Mouse (Mus musculus) lung, embryonic 15.5 days (tissue): ENCODE measurements around the gene Mrpl12. TPM values are rescaled to one million over a fixed set of nuclear protein-coding genes. Genes with fewer than 3 reads are reported as not detected.
A peak's percentile ranks its signal among the peaks of the same experiment; 100 is the strongest.

Experiments
- ATAC-seq: fragments of 200-750 bp; cut with Nextera tagmentation; 2 replicates; pipeline ENCODE4 v1.8.0; 2017; ENCODE audit warnings: moderate number of reproducible peaks, borderline replicate concordance; ENCODE audit not compliant: low FRiP score, low TSS enrichment; ENCODE audit errors: extremely low read depth
- H3K27ac ChIP-seq: fragments of 300-500 bp; sonication (generic); 2 replicates; pipeline ENCODE4 v1.5.1; 2015; ENCODE audit warnings: moderate library complexity, mild to moderate bottlenecking, inconsistent platforms
- H3K27me3 ChIP-seq: fragments of 300-500 bp; sonication (generic); 2 replicates; pipeline ENCODE4 v1.6.1; 2015; ENCODE audit warnings: inconsistent platforms
- H3K36me3 ChIP-seq: fragments of 300-500 bp; sonication (generic); 2 replicates; pipeline ENCODE4 v1.6.1; 2015; ENCODE audit warnings: inconsistent platforms
- H3K4me1 ChIP-seq: fragments of 300-500 bp; sonication (generic); 2 replicates; pipeline ENCODE4 v1.6.1; 2015; ENCODE audit warnings: inconsistent platforms
- H3K4me2 ChIP-seq: fragments of 300-500 bp; sonication (generic); 2 replicates; pipeline ENCODE4 v1.6.1; 2015; ENCODE audit warnings: inconsistent platforms, mild to moderate bottlenecking, moderate library complexity
- H3K4me3 ChIP-seq: fragments of 300-500 bp; sonication (generic); 2 replicates; pipeline ENCODE4 v1.5.1; 2015; ENCODE audit warnings: mild to moderate bottlenecking, inconsistent platforms
- H3K9ac ChIP-seq: fragments of 300-500 bp; sonication (generic); 2 replicates; pipeline ENCODE4 v1.6.1; 2015; ENCODE audit warnings: inconsistent platforms
- H3K9me3 ChIP-seq: fragments of 300-500 bp; sonication (generic); 2 replicates; pipeline ENCODE4 v1.6.1; 2016; ENCODE audit warnings: inconsistent platforms
- WGBS: fragments of 180-500 bp; shearing (Covaris S2); methylation state at CpG from one replicate; pipeline ENCODE4 v1.1.7; 2015; 5-methylcytosine and 5-hydroxymethylcytosine counted together
- polyA plus RNA-seq: library from polyadenylated mRNA; unstranded; fragments of >200 nt; fragmentation: Nextera tagmentation; extraction: Ambion mirVana; gene quantifications from 2 replicates; pipeline ENCODE4 v1.2.1, GENCODE M21; 2015

Mrpl12 gene
- polyA plus RNA-seq, 1 experiment from 2014 or later = 125 TPM

- Histone ChIP-seq H3K27ac (no peak overlapping the region), H3K36me3 (peaks cover 60% of the 10 kb centered on the region)
- WGBS = 5% methylated on average over 10 of the region's 10 CpGs
Observed at GRCm38 (mm10) chr11:120485251-120485650, 838 bp downstream of the Mrpl12 start.

GRCm38 (mm10) chr11:120488516-120488915 is 4.1 kb downstream of the Mrpl12 start:
- H3K9me3 ChIP-seq = no peaks in the 10 kb centered on the region
- no peak overlapping the region for H3K4me3 ChIP-seq
- peaks cover 46% of the 10 kb centered on the region for H3K4me1 ChIP-seq
- H3K27ac ChIP-seq = no peak overlapping the region
- peaks cover 29% of the 10 kb centered on the region for H3K36me3 ChIP-seq
- no peak overlapping the region for H3K4me2 ChIP-seq
- no peak overlapping the region for H3K9ac ChIP-seq
- 70% methylated on average over 4 of the region's 4 CpGs for WGBS
- ATAC-seq = no peak
- no peaks in the 10 kb centered on the region for H3K27me3 ChIP-seq

More at GRCm38 (mm10) chr11:120485251-120485650, 838 bp downstream of the Mrpl12 start:
- H3K9me3 ChIP-seq = no peaks in the 10 kb centered on the region
- peak overlapping the region; percentile 71 for H3K4me3 ChIP-seq
- peaks cover 21% of the 10 kb centered on the region for H3K4me1 ChIP-seq
- ATAC-seq = no peak
- peak overlapping the region; percentile 81 for H3K9ac ChIP-seq
- H3K27me3 ChIP-seq = no peaks in the 10 kb centered on the region
- peak overlapping the region; percentile 83 for H3K4me2 ChIP-seq

- 53% methylated on average over 4 of the region's 4 CpGs for WGBS
- H3K4me1 ChIP-seq = peaks cover 47% of the 10 kb centered on the region
- H3K27ac ChIP-seq = no peak overlapping the region
- ATAC-seq = peak; percentile 13; the same call in 1 of the 2 replicates
- no peak overlapping the region for H3K4me2 ChIP-seq
- no peak overlapping the region for H3K4me3 ChIP-seq
- no peaks in the 10 kb centered on the region for H3K9me3 ChIP-seq
- peaks cover 28% of the 10 kb centered on the region for H3K36me3 ChIP-seq
- H3K27me3 ChIP-seq = no peaks in the 10 kb centered on the region
- no peak overlapping the region for H3K9ac ChIP-seq
Observed at GRCm38 (mm10) chr11:120489054-120489761, 4.8 kb downstream of the Mrpl12 start.

- Histone ChIP-seq H3K27me3 (no peaks in the 10 kb centered on the region), H3K9me3 (no peaks in the 10 kb centered on the region), H3K27ac (peak overlapping the region; percentile 85), H3K4me1 (peaks cover 43% of the 10 kb centered on the region), H3K36me3 (peaks cover 39% of the 10 kb centered on the region), H3K9ac (no peak overlapping the region), H3K4me3 (no peak overlapping the region), H3K4me2 (peak overlapping the region; percentile 93)
- WGBS = 31% methylated on average over 4 of the region's 4 CpGs
- ATAC-seq = no peak
Observed at GRCm38 (mm10) chr11:120490291-120491046, 6.1 kb downstream of the Mrpl12 start.

- Histone ChIP-seq H3K4me2 (peak within 1 kb of the TSS; percentile 93), H3K9ac (peak within 1 kb of the TSS; percentile 86), H3K27me3 (no peaks in the 10 kb centered on the region), H3K9me3 (no peaks in the 10 kb centered on the region), H3K36me3 (peaks cover 45% of the 10 kb centered on the region), H3K4me3 (peak within 1 kb of the TSS; percentile 99), H3K4me1 (peaks cover 37% of the 10 kb centered on the region), H3K27ac (peak within 1 kb of the TSS; percentile 85)
- peak; percentile 89 for ATAC-seq
- WGBS = under 1% methylated on average over 27 of the region's 35 CpGs
Observed at GRCm38 (mm10) chr11:120491317-120492023, 7.1 kb downstream of the Mrpl12 start, which contains the start of gene Slc25a10. TSS of gene Slc25a10 (plus strand) at chr11:120491840.

- H3K27ac ChIP-seq = peak overlapping the region; percentile 85
- H3K4me3 ChIP-seq = peak overlapping the region; percentile 99
- H3K9ac ChIP-seq = peak overlapping the region; percentile 86
- peaks cover 37% of the 10 kb centered on the region for H3K4me1 ChIP-seq
- no peaks in the 10 kb centered on the region for H3K9me3 ChIP-seq
- peak; percentile 21; the same call in 1 of the 2 replicates for ATAC-seq
- peaks cover 45% of the 10 kb centered on the region for H3K36me3 ChIP-seq
- under 1% methylated on average over 48 of the region's 48 CpGs for WGBS
- H3K27me3 ChIP-seq = no peaks in the 10 kb centered on the region
- peak overlapping the region; percentile 93 for H3K4me2 ChIP-seq
Observed at GRCm38 (mm10) chr11:120492024-120492877, 7.8 kb downstream of the Mrpl12 start.

- peaks cover 41% of the 10 kb centered on the region for H3K36me3 ChIP-seq
- 24% methylated on average over 3 of the region's 3 CpGs for WGBS
Observed at GRCm38 (mm10) chr11:120492878-120493203, 8.4 kb downstream of the Mrpl12 start.

GRCm38 (mm10) chr11:120493351-120493750 is 8.9 kb downstream of the Mrpl12 start:
- H3K4me2 ChIP-seq = peak overlapping the region; percentile 93
- H3K4me1 ChIP-seq = peaks cover 37% of the 10 kb centered on the region
- H3K4me3 ChIP-seq = peak overlapping the region; percentile 99
- peak overlapping the region; percentile 85 for H3K27ac ChIP-seq
- ATAC-seq = no peak
- WGBS = 41% methylated on average over 3 of the region's 3 CpGs
- H3K36me3 ChIP-seq = peaks cover 41% of the 10 kb centered on the region
- no peaks in the 10 kb centered on the region for H3K9me3 ChIP-seq
- peak overlapping the region; percentile 86 for H3K9ac ChIP-seq
- H3K27me3 ChIP-seq = no peaks in the 10 kb centered on the region

More at GRCm38 (mm10) chr11:120492878-120493203, 8.4 kb downstream of the Mrpl12 start:
- Histone ChIP-seq H3K4me3 (peak overlapping the region; percentile 99), H3K9me3 (no peaks in the 10 kb centered on the region), H3K4me2 (peak overlapping the region; percentile 93), H3K27ac (peak overlapping the region; percentile 85), H3K9ac (peak overlapping the region; percentile 86), H3K4me1 (peaks cover 37% of the 10 kb centered on the region), H3K27me3 (no peaks in the 10 kb centered on the region)
- ATAC-seq = no peak

GRCm38 (mm10) chr11:120493911-120494310 is 9.5 kb downstream of the Mrpl12 start:
- H3K4me2 ChIP-seq = peak overlapping the region; percentile 93
- no peak for ATAC-seq
- H3K9ac ChIP-seq = no peak overlapping the region
- 0 out of 2 replicates have a peak overlapping the region, but pooled peaks have one; percentile 99 for H3K4me3 ChIP-seq
- 74% methylated on average over 3 of the region's 3 CpGs for WGBS
- peaks cover 37% of the 10 kb centered on the region for H3K4me1 ChIP-seq
- no peak overlapping the region for H3K27ac ChIP-seq
- H3K9me3 ChIP-seq = no peaks in the 10 kb centered on the region
- H3K36me3 ChIP-seq = peaks cover 41% of the 10 kb centered on the region
- H3K27me3 ChIP-seq = no peaks in the 10 kb centered on the region

- WGBS = 86% methylated on average over 3 of the region's 3 CpGs
Observed at GRCm38 (mm10) chr11:120497436-120497835, 13.0 kb downstream of the Mrpl12 start.

GRCm38 (mm10) chr11:120498226-120498625 is 13.8 kb downstream of the Mrpl12 start:
- H3K4me3 ChIP-seq = no peak overlapping the region
- no peak overlapping the region for H3K27ac ChIP-seq
- 88% methylated on average over 12 of the region's 12 CpGs for whole genome bisulfite sequencing
- peaks cover 19% of the 10 kb centered on the region for H3K4me1 ChIP-seq
- no peak overlapping the region for H3K4me2 ChIP-seq
- no peak overlapping the region for H3K9ac ChIP-seq
- no peaks in the 10 kb centered on the region for H3K27me3 ChIP-seq
- H3K36me3 ChIP-seq = peaks cover 39% of the 10 kb centered on the region
- no peaks in the 10 kb centered on the region for H3K9me3 ChIP-seq
- no peak for ATAC-seq

More at GRCm38 (mm10) chr11:120497436-120497835, 13.0 kb downstream of the Mrpl12 start:
- no peak overlapping the region for H3K4me3 ChIP-seq
- H3K4me1 ChIP-seq = peaks cover 27% of the 10 kb centered on the region
- H3K9ac ChIP-seq = no peak overlapping the region
- H3K9me3 ChIP-seq = no peaks in the 10 kb centered on the region
- ATAC-seq = no peak
- H3K27ac ChIP-seq = no peak overlapping the region
- H3K27me3 ChIP-seq = no peaks in the 10 kb centered on the region
- peaks cover 39% of the 10 kb centered on the region for H3K36me3 ChIP-seq
- H3K4me2 ChIP-seq = no peak overlapping the region
